Mouse (Mus musculus) urinary bladder, postnatal 0 days (tissue): ENCODE results near the gene Pdzk1ip1. TPM values are rescaled to one million over a fixed set of nuclear protein-coding genes. Genes with fewer than 3 reads are reported as not detected.

ENCODE experiments used
- polyA plus RNA-seq: library from polyadenylated mRNA; unstranded; fragments of >200 nt; fragmentation: Nextera tagmentation; extraction: Ambion mirVana; gene quantifications from 2 replicates; pipeline ENCODE4 v1.2.1, GENCODE M21; 2015

Gene Pdzk1ip1
- 57.7 and 58.1 TPM in 2 replicates for polyA plus RNA-seq

GRCm38 (mm10) chr4:115088611-115089338 is at the start of gene Pdzk1ip1:
Gene Pdzk1ip1, plus strand, starts transcription at chr4:115088708.

GRCm38 (mm10) chr4:115056371-115056920 is 32.1 kb upstream of the Pdzk1ip1 start, which contains the start of gene Tal1:
Gene Tal1, plus strand, starts transcription at chr4:115056426.

DNA sequence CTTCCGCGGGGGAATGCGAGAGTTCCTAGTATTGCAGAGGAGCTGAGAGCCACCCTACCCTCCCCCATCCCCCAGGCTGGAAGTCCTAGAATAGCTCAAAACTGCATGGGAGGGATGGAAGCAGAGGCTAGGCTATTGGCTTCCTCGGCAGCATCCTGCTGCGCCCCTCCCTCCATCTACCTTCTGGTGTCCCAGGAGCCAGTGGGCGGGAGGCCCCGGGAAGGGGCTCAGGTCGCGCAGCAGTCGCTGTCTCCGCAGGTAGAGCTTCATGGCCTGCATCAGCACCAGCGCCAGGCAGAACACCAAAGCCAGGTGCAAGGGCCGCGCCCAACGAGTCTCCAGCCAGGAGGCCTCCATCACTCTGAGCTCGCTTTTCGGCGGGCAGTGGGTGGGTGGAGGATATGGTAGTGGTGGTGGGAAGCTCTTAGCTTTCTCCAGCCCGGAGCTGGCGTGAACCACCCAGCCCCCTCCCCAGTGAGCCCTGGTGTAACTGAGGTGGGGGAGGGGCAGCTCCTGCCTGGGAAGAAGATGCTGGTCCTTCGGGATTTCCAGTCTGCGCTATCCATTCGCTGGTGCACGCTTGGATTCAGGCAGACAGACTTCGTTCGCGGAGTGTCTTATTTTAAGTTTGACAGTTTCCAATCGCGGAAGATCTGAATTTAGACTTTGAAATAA is 45.2 kb downstream of the Pdzk1ip1 start, which contains the start of gene Cyp4x1:
Gene Cyp4x1, minus strand, starts transcription at position 661 of the 675 bp plus-strand sequence.

Other genes with a start within 250 kb of the Pdzk1ip1 start
- 0.16 and 0.18 TPM in 2 replicates for gene Foxd2, start 179.8 kb upstream of the Pdzk1ip1 start, polyA plus RNA-seq
- not detected in 2 replicates for gene Foxe3, start 162.7 kb upstream of the Pdzk1ip1 start, polyA plus RNA-seq
- gene Cmpk1, start 101.5 kb upstream of the Pdzk1ip1 start, polyA plus RNA-seq, result 117 and 148 TPM in 2 replicates
- 1.7 and 3.2 TPM in 2 replicates for gene Stil, start 88.5 kb upstream of the Pdzk1ip1 start, polyA plus RNA-seq
- gene Tal1, start 32.3 kb upstream of the Pdzk1ip1 start, polyA plus RNA-seq, result 0.18 and 0.39 TPM in 2 replicates
- not detected in 2 replicates for gene Cyp4x1, start 45.6 kb downstream of the Pdzk1ip1 start, polyA plus RNA-seq
- not detected in 2 replicates for gene Cyp4a29, start 153.4 kb downstream of the Pdzk1ip1 start, polyA plus RNA-seq
- gene Cyp4a12a, start 210.3 kb downstream of the Pdzk1ip1 start, polyA plus RNA-seq, result not detected in 2 replicates